Mouse (Mus musculus): ENCODE measurements around the gene Lin37. TPM values are rescaled to one million over a fixed set of nuclear protein-coding genes. Genes with fewer than 3 reads are reported as not detected.

Lin37 gene
- polyA plus RNA-seq, 1 experiment from 2014 or later = 40.8 TPM

GRCm38 (mm10) chr7:30522871-30523270 is 36.8 kb downstream of the Lin37 start:
- Histone ChIP-seq H3K27ac (peak overlapping the region; percentile 19; the same call in 1 of the 2 replicates), H3K9me3 (replicated peaks; ENCODE audit: low read length) (no peaks in the 10 kb centered on the region), H3K4me3 (replicated peaks; ENCODE audit: low read depth, low read length) (no peak overlapping the region), H3K4me1 (replicated peaks; ENCODE audit: insufficient read depth, low read length) (peaks cover 17% of the 10 kb centered on the region; the same call in 1 of the 2 replicates), H3K36me3 (ENCODE audit: insufficient read depth, low read length) (peaks cover 16% of the 10 kb centered on the region; the same call in 1 of the 2 replicates), H3K27me3 (ENCODE audit: insufficient read depth, low read length) (no peaks in the 10 kb centered on the region), H3K9ac (ENCODE audit: low read depth, low read length) (peak overlapping the region; percentile 35; the same call in 1 of the 2 replicates), H3K4me2 (ENCODE audit: low read length) (no peak overlapping the region)
- 69% methylated on average over 10 of the region's 10 CpGs for WGBS
- DNase-seq (ENCODE audit: low spot score) (no peak), ATAC-seq (replicated peaks; ENCODE audit: low FRiP score, low read depth) (no peak; the same call in 1 of the 2 replicates)
- no peak for TF ChIP-seq CTCF (IDR thresholded peaks at IDR 0.05; ENCODE audit: low read depth)

- Histone ChIP-seq H3K4me2 (ENCODE audit: low read length) (no peak overlapping the region), H3K4me3 (replicated peaks; ENCODE audit: low read depth, low read length) (no peak overlapping the region), H3K9me3 (replicated peaks; ENCODE audit: low read length) (no peaks in the 10 kb centered on the region), H3K4me1 (replicated peaks; ENCODE audit: insufficient read depth, low read length) (peaks cover 7% of the 10 kb centered on the region; the same call in 1 of the 2 replicates), H3K27ac (no peak overlapping the region), H3K9ac (ENCODE audit: low read depth, low read length) (no peak overlapping the region), H3K27me3 (ENCODE audit: insufficient read depth, low read length) (no peaks in the 10 kb centered on the region), H3K36me3 (ENCODE audit: insufficient read depth, low read length) (peaks cover 14% of the 10 kb centered on the region; the same call in 1 of the 2 replicates)
- DNase-seq (ENCODE audit: low spot score) (no peak), ATAC-seq (replicated peaks; ENCODE audit: low FRiP score, low read depth) (no peak)
- 70% methylated on average over 5 of the region's 5 CpGs for WGBS
- no peak for TF ChIP-seq CTCF (IDR thresholded peaks at IDR 0.05; ENCODE audit: low read depth)
These were observed 38.8 kb downstream of the Lin37 start for GRCm38 (mm10) chr7:30520856-30521255.

GRCm38 (mm10) chr7:30520396-30520795 is 39.2 kb downstream of the Lin37 start:
- WGBS = 49% methylated on average over 4 of the region's 4 CpGs
- Histone ChIP-seq H3K4me3 (replicated peaks; ENCODE audit: low read depth, low read length) (no peak overlapping the region), H3K4me1 (replicated peaks; ENCODE audit: insufficient read depth, low read length) (0 out of 2 replicates have a peak, but pooled peaks cover 7% of the 10 kb centered on the region), H3K27me3 (ENCODE audit: insufficient read depth, low read length) (no peaks in the 10 kb centered on the region), H3K4me2 (ENCODE audit: low read length) (no peak overlapping the region), H3K27ac (no peak overlapping the region), H3K9me3 (replicated peaks; ENCODE audit: low read length) (no peaks in the 10 kb centered on the region), H3K36me3 (ENCODE audit: insufficient read depth, low read length) (peaks cover 14% of the 10 kb centered on the region; the same call in 1 of the 2 replicates), H3K9ac (ENCODE audit: low read depth, low read length) (no peak overlapping the region)
- DNase-seq (ENCODE audit: low spot score) (no peak), ATAC-seq (replicated peaks; ENCODE audit: low FRiP score, low read depth) (no peak)
- TF ChIP-seq CTCF (IDR thresholded peaks at IDR 0.05; ENCODE audit: low read depth) = no peak

GRCm38 (mm10) chr7:30518325-30518724 is 41.3 kb downstream of the Lin37 start:
- no peak overlapping the region for H3K4me3 ChIP-seq (replicated peaks; ENCODE audit: low read depth, low read length)
- H3K27ac ChIP-seq = no peak overlapping the region
- H3K9ac ChIP-seq (ENCODE audit: low read depth, low read length) = no peak overlapping the region
- H3K9me3 ChIP-seq (replicated peaks; ENCODE audit: low read length) = no peaks in the 10 kb centered on the region
- H3K4me1 ChIP-seq (replicated peaks; ENCODE audit: insufficient read depth, low read length) = 0 out of 2 replicates have a peak, but pooled peaks cover 6% of the 10 kb centered on the region
- no peak overlapping the region for H3K4me2 ChIP-seq (ENCODE audit: low read length)
- 0 out of 2 replicates have a peak, but pooled peaks cover under 1% of the 10 kb centered on the region for H3K36me3 ChIP-seq (ENCODE audit: insufficient read depth, low read length)
- 44% methylated on average over 8 of the region's 8 CpGs for WGBS
- DNase-seq (ENCODE audit: low spot score) (no peak), ATAC-seq (replicated peaks; ENCODE audit: low FRiP score, low read depth) (no peak)
- TF ChIP-seq CTCF (IDR thresholded peaks at IDR 0.05; ENCODE audit: low read depth) = 0 out of 2 replicates have a peak, but pooled peaks have one; percentile 5
- no peaks in the 10 kb centered on the region for H3K27me3 ChIP-seq (ENCODE audit: insufficient read depth, low read length)

- H3K9ac ChIP-seq (ENCODE audit: low read depth, low read length) = no peak overlapping the region
These were observed 44.5 kb downstream of the Lin37 start for GRCm38 (mm10) chr7:30515003-30515760.

GRCm38 (mm10) chr7:30508061-30508460 is 51.6 kb downstream of the Lin37 start:
- no peaks in the 10 kb centered on the region for H3K9me3 ChIP-seq (replicated peaks; ENCODE audit: low read length)
- 58% methylated on average over 4 of the region's 4 CpGs for WGBS
- H3K4me3 ChIP-seq (replicated peaks; ENCODE audit: low read depth, low read length) = no peak overlapping the region
- H3K9ac ChIP-seq (ENCODE audit: low read depth, low read length) = no peak overlapping the region
- no peak overlapping the region for H3K27ac ChIP-seq
- H3K4me2 ChIP-seq (ENCODE audit: low read length) = no peak overlapping the region
- TF ChIP-seq CTCF (IDR thresholded peaks at IDR 0.05; ENCODE audit: low read depth) = no peak
- no peaks in the 10 kb centered on the region for H3K36me3 ChIP-seq (ENCODE audit: insufficient read depth, low read length)
- no peaks in the 10 kb centered on the region for H3K27me3 ChIP-seq (ENCODE audit: insufficient read depth, low read length)
- no peak for ATAC-seq (replicated peaks; ENCODE audit: low FRiP score, low read depth)
- no peak for DNase-seq (ENCODE audit: low spot score)
- H3K4me1 ChIP-seq (replicated peaks; ENCODE audit: insufficient read depth, low read length) = no peaks in the 10 kb centered on the region

More at GRCm38 (mm10) chr7:30515003-30515760, 44.5 kb downstream of the Lin37 start:
- 61% methylated on average over 24 of the region's 24 CpGs for WGBS
- Histone ChIP-seq H3K4me2 (ENCODE audit: low read length) (no peak overlapping the region), H3K36me3 (ENCODE audit: insufficient read depth, low read length) (no peaks in the 10 kb centered on the region), H3K9me3 (replicated peaks; ENCODE audit: low read length) (no peaks in the 10 kb centered on the region), H3K27ac (no peak overlapping the region), H3K4me3 (replicated peaks; ENCODE audit: low read depth, low read length) (no peak overlapping the region), H3K4me1 (replicated peaks; ENCODE audit: insufficient read depth, low read length) (0 out of 2 replicates have a peak, but pooled peaks cover 2% of the 10 kb centered on the region), H3K27me3 (ENCODE audit: insufficient read depth, low read length) (no peaks in the 10 kb centered on the region)
- ATAC-seq (replicated peaks; ENCODE audit: low FRiP score, low read depth) (no peak), DNase-seq (ENCODE audit: low spot score) (no peak)
- TF ChIP-seq CTCF (IDR thresholded peaks at IDR 0.05; ENCODE audit: low read depth) = no peak

Small RNAs within 50 kb of the gene (microRNA-seq; reads per million reads assigned to microRNA genes)
- 2.4 reads per million, percentile 4 among the genes with 10 or more reads in this experiment for gene Gm38670
- not detected for gene Mir3569

Other genes starting within 250 kb of the Lin37 start
- gene Syne4, start 245.0 kb downstream of the Lin37 start, polyA plus RNA-seq (2015; fragmentation: Nextera tagmentation; extraction: Ambion mirVana) = 79.0 and 88.4 TPM in 2 replicates
- not detected in 2 replicates for gene E130208F15Rik, start 238.1 kb downstream of the Lin37 start, polyA plus RNA-seq (2015; fragmentation: Nextera tagmentation; extraction: Ambion mirVana)
- gene Sdhaf1, start 235.9 kb downstream of the Lin37 start, polyA plus RNA-seq (2015; fragmentation: Nextera tagmentation; extraction: Ambion mirVana) = 32.0 and 35.1 TPM in 2 replicates
- gene Lrfn3, start 197.1 kb downstream of the Lin37 start, polyA plus RNA-seq (2015; fragmentation: Nextera tagmentation; extraction: Ambion mirVana) = 9.3 and 9.5 TPM in 2 replicates
- 41.9 and 47.3 TPM in 2 replicates for gene Tyrobp, start 146.1 kb downstream of the Lin37 start, polyA plus RNA-seq (2015; fragmentation: Nextera tagmentation; extraction: Ambion mirVana)
- gene Hcst, start 140.0 kb downstream of the Lin37 start, polyA plus RNA-seq (2015; fragmentation: Nextera tagmentation; extraction: Ambion mirVana) = 2.1 and 3.4 TPM in 2 replicates
- gene Nfkbid, start 138.1 kb downstream of the Lin37 start, polyA plus RNA-seq (2015; fragmentation: Nextera tagmentation; extraction: Ambion mirVana) = 1.1 and 1.2 TPM in 2 replicates
- 24.1 and 25.4 TPM in 2 replicates for gene Aplp1, start 114.3 kb downstream of the Lin37 start, polyA plus RNA-seq (2015; fragmentation: Nextera tagmentation; extraction: Ambion mirVana)
- 0.65 and 1.5 TPM in 2 replicates for gene Kirrel2, start 102.1 kb downstream of the Lin37 start, polyA plus RNA-seq (2015; fragmentation: Nextera tagmentation; extraction: Ambion mirVana)
- gene Nphs1, start 101.5 kb downstream of the Lin37 start, polyA plus RNA-seq (2015; fragmentation: Nextera tagmentation; extraction: Ambion mirVana) = 3.8 and 4.3 TPM in 2 replicates
- gene Prodh2, start 66.2 kb downstream of the Lin37 start, polyA plus RNA-seq (2015; fragmentation: Nextera tagmentation; extraction: Ambion mirVana) = 22.9 and 34.1 TPM in 2 replicates
- gene Arhgap33, start 24.8 kb downstream of the Lin37 start, polyA plus RNA-seq (2015; fragmentation: Nextera tagmentation; extraction: Ambion mirVana) = 4.2 TPM in 2 replicates
- 15.8 and 17.7 TPM in 2 replicates for gene Hspb6, start 7.7 kb downstream of the Lin37 start, polyA plus RNA-seq (2015; fragmentation: Nextera tagmentation; extraction: Ambion mirVana)
- gene Proser3, start 7.5 kb downstream of the Lin37 start, polyA plus RNA-seq (2015; fragmentation: Nextera tagmentation; extraction: Ambion mirVana) = 5.2 and 5.6 TPM in 2 replicates
- 100 and 102 TPM in 2 replicates for gene U2af1l4, start 3.5 kb upstream of the Lin37 start, polyA plus RNA-seq (2015; fragmentation: Nextera tagmentation; extraction: Ambion mirVana)
- gene Gm49396, start 3.5 kb upstream of the Lin37 start, polyA plus RNA-seq (2015; fragmentation: Nextera tagmentation; extraction: Ambion mirVana) = 5.0 and 7.7 TPM in 2 replicates
- gene Psenen, start 3.8 kb upstream of the Lin37 start, polyA plus RNA-seq (2015; fragmentation: Nextera tagmentation; extraction: Ambion mirVana) = 190 TPM in 2 replicates
- gene Igflr1, start 5.6 kb upstream of the Lin37 start, polyA plus RNA-seq (2015; fragmentation: Nextera tagmentation; extraction: Ambion mirVana) = 2.4 and 2.5 TPM in 2 replicates
- gene Kmt2b, start 28.9 kb upstream of the Lin37 start, polyA plus RNA-seq (2015; fragmentation: Nextera tagmentation; extraction: Ambion mirVana) = 4.9 and 5.9 TPM in 2 replicates
- 0.92 and 1.6 TPM in 2 replicates for gene Zbtb32, start 39.1 kb upstream of the Lin37 start, polyA plus RNA-seq (2015; fragmentation: Nextera tagmentation; extraction: Ambion mirVana)
- gene Upk1a, start 53.0 kb upstream of the Lin37 start, polyA plus RNA-seq (2015; fragmentation: Nextera tagmentation; extraction: Ambion mirVana) = 35.5 and 48.6 TPM in 2 replicates
- 1,603 and 1,723 TPM in 2 replicates for gene Cox6b1, start 66.3 kb upstream of the Lin37 start, polyA plus RNA-seq (2015; fragmentation: Nextera tagmentation; extraction: Ambion mirVana)
- not detected in 2 replicates for gene Etv2, start 76.0 kb upstream of the Lin37 start, polyA plus RNA-seq (2015; fragmentation: Nextera tagmentation; extraction: Ambion mirVana)
- 110 and 112 TPM in 2 replicates for gene Rbm42, start 90.5 kb upstream of the Lin37 start, polyA plus RNA-seq (2015; fragmentation: Nextera tagmentation; extraction: Ambion mirVana)
- 25.2 and 28.8 TPM in 2 replicates for gene Haus5, start 105.2 kb upstream of the Lin37 start, polyA plus RNA-seq (2015; fragmentation: Nextera tagmentation; extraction: Ambion mirVana)
- gene Pmis2, start 111.8 kb upstream of the Lin37 start, polyA plus RNA-seq (2015; fragmentation: Nextera tagmentation; extraction: Ambion mirVana) = not detected in 2 replicates
- 2.0 and 2.5 TPM in 2 replicates for gene 2200002J24Rik, start 139.1 kb upstream of the Lin37 start, polyA plus RNA-seq (2015; fragmentation: Nextera tagmentation; extraction: Ambion mirVana)
- gene Atp4a, start 152.4 kb upstream of the Lin37 start, polyA plus RNA-seq (2015; fragmentation: Nextera tagmentation; extraction: Ambion mirVana) = 4.6 and 5.0 TPM in 2 replicates
- 320 and 325 TPM in 2 replicates for gene Tmem147, start 169.7 kb upstream of the Lin37 start, polyA plus RNA-seq (2015; fragmentation: Nextera tagmentation; extraction: Ambion mirVana)
- gene Gapdhs, start 183.8 kb upstream of the Lin37 start, polyA plus RNA-seq (2015; fragmentation: Nextera tagmentation; extraction: Ambion mirVana) = 0.15 and 0.32 TPM in 2 replicates
- gene Sbsn, start 191.6 kb upstream of the Lin37 start, polyA plus RNA-seq (2015; fragmentation: Nextera tagmentation; extraction: Ambion mirVana) = 2.4 and 2.5 TPM in 2 replicates
- gene Dmkn, start 203.9 kb upstream of the Lin37 start, polyA plus RNA-seq (2015; fragmentation: Nextera tagmentation; extraction: Ambion mirVana) = 1.7 and 2.7 TPM in 2 replicates
- gene Krtdap, start 228.1 kb upstream of the Lin37 start, polyA plus RNA-seq (2015; fragmentation: Nextera tagmentation; extraction: Ambion mirVana) = 1.4 and 3.4 TPM in 2 replicates